In genomic region chr7:29025566-29025965, GRCm38 (mm10) we compare ENCODE assay signal across 12 mouse cellular contexts. TPM values are rescaled to one million over a fixed set of nuclear protein-coding genes. Genes with fewer than 3 reads are reported as not detected.
A peak's percentile ranks its signal among the peaks of the same experiment; 100 is the strongest.
DNase-seq lines count a peak whose midpoint lies in the region; ATAC-seq and TF ChIP-seq lines count a peak whose summit lies in the region.
"Had no signal": no experiment of that assay in that cellular context is flagged by ENCODE, and none has a peak within 500 bp of the region (broad histone marks: within the 10 kb centered on the region; RNA-seq: fewer than 3 reads in every experiment).

No protein-coding gene starts in this region.

- CTCF ChIA-PET in Patski (lab: Charles Lee): no interaction called here

- in situ Hi-C loops in Patski (cut with MboI; ENCODE audit: low pct_unique_long_range_greater_than_20kb): no loop called here

- POLR2A ChIA-PET in Patski (lab: Charles Lee): interaction anchor here (1.0 kb wide), 1 partner anchor 34 kb away, joined by 3 read pairs; no protein-coding TSS in a partner anchor

- no peak for TF ChIP-seq CTCF in Patski (IDR thresholded peaks at IDR 0.05)

- peak; percentile 71 for DNase-seq in thymus, postnatal 0 days (ENCODE audit: low spot score)
- no peak for DNase-seq in thymus, adult 18-20 months
- DNase-seq in Patski (ENCODE audit: low read depth, low spot score): no peak
- DNase-seq in naive thymus-derived CD4-positive, alpha-beta T cell, adult 2 months (ENCODE audit: low read depth): peak; percentile 64
- no peak for DNase-seq in urinary bladder, postnatal 10 days (ENCODE audit: low spot score)
- no peak for DNase-seq in left cerebral cortex, adult 8-10 months (ENCODE audit: low spot score in 2 of 2)
- no peak for DNase-seq in lung, adult 18-20 months
- no peak for DNase-seq in adrenal gland, adult 2 months
- DNase-seq: cerebellum, postnatal 10 days; heart, adult 2 months; liver, embryonic 13.5 days had no signal

- no peaks in the 10 kb centered on the region for H3K27me3 ChIP-seq in Patski

- peak; percentile 57 for ATAC-seq in Patski
- ATAC-seq: intestine, embryonic 16.5 days had no signal

RNA-seq across cellular contexts. Expression of gene Map4k1, which starts 43.7 kb away (rescaled TPM):
- 76.3 and 78.2 TPM in 2 replicates for polyA plus RNA-seq in thymus, postnatal 0 days (2015; fragmentation: Nextera tagmentation; extraction: Ambion mirVana)
- polyA plus RNA-seq in Patski (2021): 4.7 TPM
- total RNA-seq in left cerebral cortex, adult 8-10 months (2022): 1 to 10 TPM in 3 of 4 experiments, under 1 TPM in 1; 0.99 to 3.7 (median 2.1) TPM
- 1 to 10 TPM in 1 of 2 experiments, under 1 TPM in 1; 0.37 to 1.3 TPM for total RNA-seq in adrenal gland, adult 2 months (2021)
- 2.2 TPM in 2 replicates for polyA plus RNA-seq in adrenal gland, adult 2 months (2012; rRNA removed)

RNA-seq across cellular contexts. Expression of gene Eif3k, which starts 43.9 kb away (rescaled TPM):
- polyA plus RNA-seq in thymus, postnatal 0 days (2015; fragmentation: Nextera tagmentation; extraction: Ambion mirVana): 497 and 515 TPM in 2 replicates
- polyA plus RNA-seq in Patski (2021): 328 TPM
- total RNA-seq in left cerebral cortex, adult 8-10 months (2022): 100 to 1,000 TPM; 197 to 208 (median 204) TPM
- total RNA-seq in adrenal gland, adult 2 months (2021): 100 to 1,000 TPM; 259 to 280 TPM
- 118 and 138 TPM in 2 replicates for polyA plus RNA-seq in adrenal gland, adult 2 months (2012; rRNA removed)

Comparison
In these comparisons a context has a peak if more than half of its experiments do, and no peak if none do; other contexts are left out.
1. DNase-seq: peak in thymus, postnatal 0 days (single experiment) and naive thymus-derived CD4-positive, alpha-beta T cell, adult 2 months (single experiment); none in thymus, adult 18-20 months (0 of 2), Patski (single experiment), urinary bladder, postnatal 10 days (single experiment), left cerebral cortex, adult 8-10 months (0 of 2), lung, adult 18-20 months (0 of 2) and adrenal gland, adult 2 months (single experiment).
2. RNA of gene Map4k1, which starts 43.7 kb away (polyA plus RNA-seq): 76.3 to 78.2 TPM in thymus, postnatal 0 days; 4.7 TPM in Patski (single experiment) and 2.2 TPM in adrenal gland, adult 2 months; every median in the first group is over 10 times any median in the second.